Mouse (Mus musculus): Measurements from ENCODE around the gene Mdfi. TPM values are rescaled to one million over a fixed set of nuclear protein-coding genes. Genes with fewer than 3 reads are reported as not detected.

Mdfi gene
- 3.5 and 3.9 TPM in 2 replicates for polyA plus RNA-seq (2015; fragmentation: Nextera tagmentation; extraction: Ambion mirVana)

DNA sequence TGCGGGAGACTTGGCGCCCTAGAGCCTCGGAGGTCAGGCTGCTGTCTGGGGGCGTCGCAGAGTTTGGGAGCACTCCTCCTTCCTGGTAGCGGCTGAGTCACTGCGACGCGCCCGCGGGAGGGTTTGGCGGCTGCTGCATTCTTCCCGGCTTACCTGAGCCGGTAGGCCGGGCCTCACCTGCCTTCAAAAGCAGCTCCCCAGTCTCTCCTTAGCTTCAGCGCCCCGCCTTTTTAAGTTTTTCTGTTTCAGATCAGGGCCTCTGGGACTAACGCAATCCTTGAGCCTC lies at the start of gene Mdfi:
Gene Mdfi, minus strand, starts transcription at position 210 of the 286 bp plus-strand sequence.

Other genes with a start within 250 kb of the Mdfi start
- 17.2 and 18.2 TPM in 2 replicates for gene Bysl, start 223.2 kb downstream of the Mdfi start, polyA plus RNA-seq (2015; fragmentation: Nextera tagmentation; extraction: Ambion mirVana)
- gene Med20, start 223.1 kb downstream of the Mdfi start, polyA plus RNA-seq (2015; fragmentation: Nextera tagmentation; extraction: Ambion mirVana): 24.0 and 24.3 TPM in 2 replicates
- 1.4 and 2.1 TPM in 2 replicates for gene Gm20517, start 223.1 kb downstream of the Mdfi start, polyA plus RNA-seq (2015; fragmentation: Nextera tagmentation; extraction: Ambion mirVana)
- 2.1 and 2.2 TPM in 2 replicates for gene Usp49, start 204.0 kb downstream of the Mdfi start, polyA plus RNA-seq (2015; fragmentation: Nextera tagmentation; extraction: Ambion mirVana)
- 318 and 323 TPM in 2 replicates for gene Tomm6, start 146.3 kb downstream of the Mdfi start, polyA plus RNA-seq (2015; fragmentation: Nextera tagmentation; extraction: Ambion mirVana)
- 1.9 TPM in 2 replicates for gene Frs3, start 145.7 kb downstream of the Mdfi start, polyA plus RNA-seq (2015; fragmentation: Nextera tagmentation; extraction: Ambion mirVana)
- 0.16 and 0.28 TPM in 2 replicates for gene Gm21981, start 140.2 kb downstream of the Mdfi start, polyA plus RNA-seq (2015; fragmentation: Nextera tagmentation; extraction: Ambion mirVana)
- gene Prickle4, start 140.0 kb downstream of the Mdfi start, polyA plus RNA-seq (2015; fragmentation: Nextera tagmentation; extraction: Ambion mirVana): not detected in 2 replicates
- gene Pgc, start 107.8 kb downstream of the Mdfi start, polyA plus RNA-seq (2015; fragmentation: Nextera tagmentation; extraction: Ambion mirVana): 0.27 and 0.30 TPM in 2 replicates
- gene Tfeb, start 97.7 kb downstream of the Mdfi start, polyA plus RNA-seq (2015; fragmentation: Nextera tagmentation; extraction: Ambion mirVana): 6.5 and 6.8 TPM in 2 replicates
- 9.2 and 9.3 TPM in 2 replicates for gene Foxp4, start 90.0 kb upstream of the Mdfi start, polyA plus RNA-seq (2015; fragmentation: Nextera tagmentation; extraction: Ambion mirVana)
- not detected in 2 replicates for gene 1700122O11Rik, start 203.6 kb upstream of the Mdfi start, polyA plus RNA-seq (2015; fragmentation: Nextera tagmentation; extraction: Ambion mirVana)

Measured in urinary bladder, postnatal 0 days (tissue).